Mouse (Mus musculus) small intestine, adult 2 months (tissue): ENCODE measurements around the gene Efna4.

ENCODE experiments used
- CTCF ChIP-seq: fragments of 200-500 bp; IDR thresholded peaks from 2 replicates; pipeline ENCODE4 v1.5.1; 2012; ENCODE audit warnings: low read depth, mild to moderate bottlenecking, control low read depth, inconsistent platforms, low read length, moderate library complexity, mixed read lengths; ENCODE audit not compliant: insufficient replicate concordance, insufficient read length; ENCODE audit errors: extremely low read depth
- POLR2A ChIP-seq: fragments of 200-500 bp; IDR thresholded peaks from 2 replicates; pipeline ENCODE4 v1.6.1; 2012; ENCODE audit warnings: low read depth, mild to moderate bottlenecking, control low read depth, inconsistent platforms, low read length, moderate library complexity

GRCm38 (mm10) chr3:89316833-89317232 is 21.0 kb downstream of the Efna4 start:
- peak; percentile 88; the same call in 1 of the 2 replicates for TF ChIP-seq CTCF
- no peak for TF ChIP-seq POLR2A
